ENCODE assay signal across 8 mouse cellular contexts in genomic region chr17:73891590-73891989, GRCm38 (mm10). TPM values are rescaled to one million over a fixed set of nuclear protein-coding genes. Genes with fewer than 3 reads are reported as not detected.
DNase-seq lines count a peak whose midpoint lies in the region; ATAC-seq and TF ChIP-seq lines count a peak whose summit lies in the region.
"Had no signal": no experiment of that assay in that cellular context is flagged by ENCODE, and none has a peak within 500 bp of the region (broad histone marks: within the 10 kb centered on the region; RNA-seq: fewer than 3 reads in every experiment).

No protein-coding gene starts in this region.

- 64% methylated on average over 1 of the region's 1 CpGs for WGBS in intestine, postnatal 0 days
- WGBS in intestine, embryonic 15.5 days, result 87% methylated on average over 1 of the region's 1 CpGs

- DNase-seq in 3T3-L1 (ENCODE audit: low read depth, low spot score), result peak; percentile 69
- peak; percentile 72 for DNase-seq in CD4-positive, CD25-positive, alpha-beta regulatory T cell, adult 2 months (ENCODE audit: low read depth, low spot score)
- DNase-seq in kidney, postnatal 10 days, result peak; percentile 38
- no peak for DNase-seq in urinary bladder, adult 18-20 months (ENCODE audit: low spot score in 2 of 2)
- DNase-seq in right cerebral cortex, postnatal 4 days, result no peak
- DNase-seq: adrenal gland, adult 8-10 months had no signal

- no peaks in the 10 kb centered on the region for H3K9me3 ChIP-seq in intestine, postnatal 0 days (ENCODE audit: control insufficient read depth)
- no peaks in the 10 kb centered on the region for H3K9me3 ChIP-seq in intestine, embryonic 15.5 days

- H3K4me3 ChIP-seq in intestine, postnatal 0 days (ENCODE audit: low read depth, low read length), result no peak overlapping the region
- no peak overlapping the region for H3K4me3 ChIP-seq in intestine, embryonic 15.5 days (replicated peaks)

- H3K27me3 ChIP-seq in intestine, postnatal 0 days (replicated peaks; ENCODE audit: control insufficient read depth, insufficient read depth, low read length), result no peaks in the 10 kb centered on the region
- H3K27me3 ChIP-seq in intestine, embryonic 15.5 days (replicated peaks), result no peaks in the 10 kb centered on the region

- peak; percentile 63 for TF ChIP-seq CTCF in intestine, postnatal 0 days (IDR thresholded peaks at IDR 0.05; ENCODE audit: low read depth)

- H3K27ac ChIP-seq in intestine, postnatal 0 days (ENCODE audit: low read depth, low read length), result no peak overlapping the region
- H3K27ac ChIP-seq in intestine, embryonic 15.5 days, result no peak overlapping the region

- H3K4me2 ChIP-seq in intestine, postnatal 0 days (replicated peaks; ENCODE audit: low read depth), result no peak overlapping the region
- no peak overlapping the region for H3K4me2 ChIP-seq in intestine, embryonic 15.5 days (replicated peaks)

- H3K36me3 ChIP-seq in intestine, postnatal 0 days (ENCODE audit: control insufficient read depth, insufficient read depth), result peaks cover 23% of the 10 kb centered on the region; the same call in 1 of the 2 replicates
- H3K36me3 ChIP-seq in intestine, embryonic 15.5 days, result no peaks in the 10 kb centered on the region

- no peak for ATAC-seq in intestine, postnatal 0 days
- ATAC-seq in intestine, embryonic 15.5 days, result no peak

- no peak overlapping the region for H3K9ac ChIP-seq in intestine, postnatal 0 days (ENCODE audit: low read depth, low read length)
- H3K9ac ChIP-seq in intestine, embryonic 15.5 days, result no peak overlapping the region

- no peaks in the 10 kb centered on the region; the same call in 1 of the 2 replicates for H3K4me1 ChIP-seq in intestine, postnatal 0 days (replicated peaks; ENCODE audit: control insufficient read depth, insufficient read depth, low read length)
- H3K4me1 ChIP-seq in intestine, embryonic 15.5 days (replicated peaks), result no peaks in the 10 kb centered on the region

RNA-seq across cellular contexts. Expression of gene Xdh, which starts 58.4 kb away (rescaled TPM):
- polyA plus RNA-seq in intestine, postnatal 0 days (2015; fragmentation: Nextera tagmentation; extraction: Ambion mirVana), result 42.9 and 51.1 TPM in 2 replicates
- polyA plus RNA-seq in intestine, embryonic 15.5 days (2015; fragmentation: Nextera tagmentation; extraction: Ambion mirVana), result 1.9 and 2.3 TPM in 2 replicates

Comparison
In these comparisons a context has a peak if more than half of its experiments do, and no peak if none do; other contexts are left out.
1. RNA of gene Xdh, which starts 58.4 kb away (polyA plus RNA-seq): 42.9 to 51.1 TPM in intestine, postnatal 0 days; 1.9 to 2.3 TPM in intestine, embryonic 15.5 days; every median in the first group is over 10 times any median in the second.
2. DNase-seq: peak in 3T3-L1 (single experiment), CD4-positive, CD25-positive, alpha-beta regulatory T cell, adult 2 months (single experiment) and kidney, postnatal 10 days (single experiment); none in urinary bladder, adult 18-20 months (0 of 2) and right cerebral cortex, postnatal 4 days (single experiment).